Mouse (Mus musculus) olfactory bulb, adult 2 months (tissue): ENCODE measurements around the gene Izumo4. TPM values are rescaled to one million over a fixed set of nuclear protein-coding genes. Genes with fewer than 3 reads are reported as not detected.

ENCODE experiments used
- H3K27ac ChIP-seq: fragments of 200-500 bp; 2 replicates; pipeline ENCODE4 v1.5.1; 2012; ENCODE audit warnings: low read depth, low read length; ENCODE audit not compliant: insufficient read depth
- H3K4me1 ChIP-seq: fragments of 200-500 bp; 2 replicates; pipeline ENCODE4 v1.6.1; 2012; ENCODE audit warnings: low read length; ENCODE audit not compliant: control insufficient read depth, insufficient read depth
- H3K4me3 ChIP-seq: fragments of 200-500 bp; 2 replicates; pipeline ENCODE4 v1.5.1; 2012; ENCODE audit warnings: mild to moderate bottlenecking, low read depth, low read length, moderate library complexity; ENCODE audit not compliant: insufficient read depth
- CTCF ChIP-seq: fragments of 200-500 bp; IDR thresholded peaks from 2 replicates; pipeline ENCODE4 v1.5.1; 2012; ENCODE audit warnings: low read depth, mild to moderate bottlenecking, low read length, moderate library complexity; ENCODE audit not compliant: insufficient read depth
- POLR2A ChIP-seq: fragments of 200-500 bp; IDR thresholded peaks from 2 replicates; pipeline ENCODE4 v1.6.1; 2012; ENCODE audit warnings: mild to moderate bottlenecking, low read depth, low read length, moderate library complexity; ENCODE audit not compliant: insufficient read depth
- WGBS: fragments of 180-500 bp; shearing (Covaris S2); methylation state at CpG from one replicate; pipeline ENCODE4 v1.1.7; 2018; 5-methylcytosine and 5-hydroxymethylcytosine counted together
- polyA plus RNA-seq: library from polyadenylated mRNA; stranded (reverse); fragments of >200 nt; gene quantifications from 2 replicates; pipeline ENCODE4 v1.2.4, GENCODE M21; 2012; ENCODE audit warnings: low replicate concordance; ENCODE audit not compliant: missing spikeins, insufficient read depth, insufficient read length

Izumo4 gene
- polyA plus RNA-seq, 1 experiment: not detected

DNA sequence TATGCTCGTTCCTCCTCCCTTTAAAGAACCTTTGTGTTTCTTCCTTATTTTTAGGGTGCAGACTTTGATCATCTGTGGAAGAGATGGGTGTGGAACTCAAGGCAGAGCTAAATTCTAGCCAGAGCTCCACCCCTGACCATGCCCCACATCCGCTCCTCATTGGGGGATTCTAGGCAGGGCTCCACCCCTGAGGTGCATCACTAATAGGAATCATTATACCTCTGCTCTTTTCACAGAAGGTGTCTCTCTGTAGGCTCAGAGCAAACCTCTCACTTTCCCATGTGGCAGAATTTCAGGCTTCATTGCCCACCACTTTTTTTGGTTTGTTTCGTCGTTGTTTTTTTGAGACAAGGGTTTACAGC lies 43.2 kb upstream of the Izumo4 start:
- Histone ChIP-seq H3K4me3 (no peak overlapping the region), H3K27ac (peak overlapping the region; percentile 19; the same call in 1 of the 2 replicates), H3K4me1 (peaks cover 33% of the 10 kb centered on the region)
- WGBS: 48% methylated on average over 4 of the region's 4 CpGs
- no peak for TF ChIP-seq POLR2A
- no peak for TF ChIP-seq CTCF

DNA sequence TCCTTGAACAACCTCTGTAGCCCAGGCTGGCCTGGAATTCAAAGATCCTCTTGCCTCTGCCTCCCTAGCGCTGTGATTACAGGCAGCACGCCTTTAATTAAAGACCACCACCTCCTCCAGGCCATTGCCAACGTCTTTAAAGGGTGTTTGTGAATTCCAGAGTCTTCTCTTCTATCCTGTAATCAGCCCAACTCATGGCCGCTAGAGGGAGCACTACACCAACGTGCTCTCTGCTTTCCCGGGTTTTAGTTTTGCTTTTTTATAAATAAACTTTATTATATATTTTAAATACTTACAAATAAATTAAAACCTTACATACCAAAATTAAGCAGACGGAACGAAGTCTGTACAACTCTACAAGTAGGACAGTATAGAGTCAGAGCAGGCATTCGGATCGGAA lies 42.8 kb upstream of the Izumo4 start:
- no peak overlapping the region for H3K4me3 ChIP-seq
- 0 out of 2 replicates have a peak overlapping the region, but pooled peaks have one; percentile 19 for H3K27ac ChIP-seq
- TF ChIP-seq CTCF: 0 out of 2 replicates have a peak, but pooled peaks have one; percentile 28
- no peak for TF ChIP-seq POLR2A
- H3K4me1 ChIP-seq: peaks cover 35% of the 10 kb centered on the region
- WGBS: 2% methylated on average over 10 of the region's 10 CpGs

DNA sequence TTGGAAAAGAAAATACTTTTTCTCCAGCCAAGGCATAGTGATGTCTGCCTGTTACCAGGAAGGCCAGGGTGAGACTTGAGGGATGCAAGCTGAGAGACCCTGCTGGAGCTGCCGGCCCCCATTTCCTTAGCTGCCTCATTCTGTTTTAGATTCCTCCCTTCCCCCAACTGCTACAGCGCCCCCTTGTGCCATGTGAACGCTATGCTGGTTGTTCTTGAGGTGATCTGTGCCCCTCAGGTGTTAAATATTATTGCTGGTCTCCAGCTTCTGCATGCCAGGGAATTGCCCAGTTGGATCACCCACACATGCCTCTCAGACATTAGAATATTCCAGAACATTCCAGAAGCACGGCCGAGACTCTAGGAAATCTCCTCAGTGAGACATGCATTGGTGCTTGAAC lies 40.8 kb upstream of the Izumo4 start:
- WGBS: 32% methylated on average over 5 of the region's 5 CpGs
- peaks cover 30% of the 10 kb centered on the region for H3K4me1 ChIP-seq
- TF ChIP-seq CTCF: peak; percentile 46
- no peak for TF ChIP-seq POLR2A
- H3K27ac ChIP-seq: no peak overlapping the region
- no peak overlapping the region for H3K4me3 ChIP-seq

DNA sequence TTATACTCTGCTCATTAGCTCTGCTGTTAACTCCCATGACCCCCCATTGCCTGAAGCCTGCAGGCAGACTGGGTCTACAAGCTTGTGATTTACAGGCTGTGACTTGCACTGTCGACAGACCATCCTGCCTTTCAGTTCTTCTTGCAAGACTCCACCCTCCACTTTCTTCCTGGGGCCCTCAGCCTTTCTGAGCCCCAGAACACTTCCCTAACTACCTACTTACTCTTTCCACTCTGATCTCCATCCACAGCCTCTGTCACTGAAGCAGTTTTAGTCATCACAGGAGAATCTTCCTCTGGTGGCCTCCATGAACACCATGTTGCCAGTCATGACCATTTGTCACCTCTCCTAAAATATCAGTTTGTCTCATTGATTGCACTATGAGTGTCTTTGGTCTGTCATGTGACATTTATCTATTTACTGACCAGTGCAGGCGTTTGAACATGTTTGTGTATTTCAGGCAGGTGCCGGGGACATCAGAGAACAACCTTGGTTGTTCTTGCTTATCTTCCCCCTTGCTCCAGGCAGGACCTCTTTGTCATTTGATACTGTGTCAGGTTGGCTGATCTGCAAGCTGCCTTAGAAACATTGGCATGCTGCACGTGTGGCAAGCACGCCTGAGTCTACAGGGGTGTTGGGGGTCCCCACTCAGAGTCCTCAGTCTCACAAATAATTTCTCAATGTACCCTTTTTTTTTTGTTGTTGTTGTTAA lies 38.3 kb upstream of the Izumo4 start:
- no peak overlapping the region for H3K27ac ChIP-seq
- peaks cover 20% of the 10 kb centered on the region for H3K4me1 ChIP-seq
- 73% methylated on average over 5 of the region's 5 CpGs for WGBS
- H3K4me3 ChIP-seq: no peak overlapping the region
- no peak for TF ChIP-seq POLR2A
- TF ChIP-seq CTCF: no peak

DNA sequence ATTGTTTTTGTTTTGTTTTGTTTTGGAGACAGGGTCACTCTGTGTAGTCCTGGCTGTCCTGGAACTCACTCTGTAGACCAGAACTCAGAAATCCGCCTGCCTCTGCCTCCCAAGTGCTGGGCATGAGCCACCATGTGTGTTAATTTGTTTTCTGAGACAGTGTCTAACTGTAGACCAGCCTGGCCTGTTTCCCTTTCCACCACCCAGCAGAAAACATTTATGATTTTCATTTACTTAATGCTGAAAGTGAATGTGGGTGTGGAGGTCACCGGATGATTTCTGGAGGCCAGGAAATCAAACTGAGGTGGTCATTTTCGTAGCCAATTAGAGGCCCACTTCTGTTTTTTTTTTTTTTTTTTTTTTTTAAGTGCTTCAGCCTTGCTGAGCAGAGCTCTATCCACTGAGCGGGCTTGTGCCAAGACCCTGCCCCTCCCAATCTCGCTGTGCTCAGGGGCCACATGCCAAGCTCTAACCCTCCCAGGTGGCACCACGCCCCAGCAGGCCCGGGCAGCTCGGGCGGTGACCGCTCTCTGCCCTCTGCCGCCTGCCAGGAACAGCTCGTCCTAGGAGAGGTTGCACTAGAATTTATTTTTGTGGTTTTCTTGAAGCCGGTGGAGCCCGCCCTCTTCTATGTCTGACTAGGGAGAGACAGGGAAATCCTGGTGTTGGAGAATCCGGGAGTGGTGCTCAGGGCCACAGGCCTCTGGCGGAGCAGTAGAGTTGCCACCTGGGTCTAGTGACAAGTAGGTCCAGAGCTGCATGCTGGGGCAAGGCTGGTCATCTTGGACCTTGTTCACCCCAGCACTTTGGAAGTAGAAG lies 37.6 kb upstream of the Izumo4 start:
- Histone ChIP-seq H3K4me3 (0 out of 2 replicates have a peak overlapping the region, but pooled peaks have one; percentile 17), H3K4me1 (peaks cover 15% of the 10 kb centered on the region), H3K27ac (peak overlapping the region; percentile 55; the same call in 1 of the 2 replicates)
- TF ChIP-seq POLR2A: no peak
- TF ChIP-seq CTCF: no peak
- 17% methylated on average over 16 of the region's 16 CpGs for WGBS

DNA sequence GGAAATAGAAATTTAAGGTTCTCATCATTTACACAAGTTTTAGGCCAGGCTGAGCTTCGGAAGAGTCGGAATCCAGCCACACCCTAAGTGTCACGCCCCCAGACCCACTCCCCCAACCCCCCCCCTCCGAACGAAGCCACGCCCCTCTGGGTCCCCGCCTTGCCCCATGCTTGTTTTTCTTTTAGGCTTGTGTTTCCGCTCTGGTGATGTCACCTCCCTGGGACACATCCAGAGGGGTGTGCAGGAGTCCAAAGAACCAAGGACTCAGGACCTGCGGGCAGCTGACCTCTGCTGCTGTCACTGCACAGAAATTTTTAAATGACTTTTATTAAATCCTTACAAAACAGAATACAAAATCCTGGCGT lies 37.0 kb upstream of the Izumo4 start:
- Histone ChIP-seq H3K4me3 (no peak overlapping the region), H3K4me1 (peaks cover 18% of the 10 kb centered on the region), H3K27ac (no peak overlapping the region)
- TF ChIP-seq POLR2A: no peak
- no peak for TF ChIP-seq CTCF
- WGBS: 9% methylated on average over 10 of the region's 10 CpGs

DNA sequence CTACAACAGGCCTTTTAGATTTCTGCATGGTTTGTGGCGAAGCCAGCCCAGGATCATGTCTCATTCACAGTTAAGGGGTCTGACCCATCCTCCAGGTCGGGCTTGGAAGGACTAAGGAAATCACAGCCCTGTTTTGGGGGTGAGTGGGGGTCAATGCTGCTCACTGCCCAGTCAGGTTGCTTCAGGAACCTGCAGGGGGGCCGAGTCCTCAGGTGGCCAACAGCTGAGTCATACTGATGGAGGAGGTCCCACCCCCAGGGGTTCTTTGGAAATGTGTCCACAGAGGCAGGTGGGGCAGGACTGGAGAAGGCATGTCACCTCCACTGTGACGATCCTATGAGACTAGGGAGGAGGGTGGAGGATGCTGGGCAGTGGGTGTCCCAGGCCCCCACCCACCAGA lies 36.5 kb upstream of the Izumo4 start:
- no peak for TF ChIP-seq POLR2A
- TF ChIP-seq CTCF: no peak
- no peak overlapping the region for H3K4me3 ChIP-seq
- H3K27ac ChIP-seq: no peak overlapping the region
- WGBS: 61% methylated on average over 4 of the region's 4 CpGs
- H3K4me1 ChIP-seq: peaks cover 22% of the 10 kb centered on the region

DNA sequence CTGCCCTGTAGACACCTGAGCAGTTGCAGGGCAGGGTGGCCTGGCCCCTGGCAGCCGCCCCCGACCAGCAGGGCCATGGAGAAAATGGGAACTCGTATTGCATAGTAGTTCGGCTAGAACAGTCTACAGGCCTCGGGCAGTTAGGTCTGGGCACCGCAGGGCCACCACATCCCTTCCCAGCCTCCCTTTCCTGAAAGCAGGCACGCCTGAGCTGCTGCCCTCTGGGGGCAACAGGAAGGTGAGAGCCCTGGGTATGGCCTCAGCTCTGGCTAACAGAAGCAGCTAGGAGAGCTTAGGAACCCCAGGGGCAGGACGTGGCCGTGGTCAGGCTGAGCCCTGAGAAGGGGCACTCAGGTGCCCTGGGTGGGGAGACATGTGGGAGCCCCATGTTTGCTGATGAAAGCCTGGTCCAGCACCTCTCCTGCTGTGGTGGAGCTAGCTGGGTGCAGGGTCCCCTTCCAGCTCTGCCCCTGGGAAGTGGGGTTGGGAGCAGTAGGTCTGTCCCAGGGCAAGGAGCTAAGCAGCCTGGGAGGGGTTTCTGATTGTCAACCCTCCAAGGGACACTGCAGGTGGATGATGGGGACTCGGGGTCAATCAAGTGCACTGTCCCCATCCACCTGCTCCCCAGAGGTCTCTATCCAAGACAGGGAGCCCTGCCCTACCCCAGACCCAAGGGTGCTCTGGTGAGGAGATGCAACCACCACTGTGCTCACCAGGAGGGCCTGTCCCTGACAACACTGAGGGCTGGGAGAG lies 35.8 kb upstream of the Izumo4 start:
- Histone ChIP-seq H3K4me3 (no peak overlapping the region), H3K4me1 (peaks cover 22% of the 10 kb centered on the region), H3K27ac (no peak overlapping the region)
- WGBS: 68% methylated on average over 10 of the region's 10 CpGs
- no peak for TF ChIP-seq POLR2A
- TF ChIP-seq CTCF: no peak

DNA sequence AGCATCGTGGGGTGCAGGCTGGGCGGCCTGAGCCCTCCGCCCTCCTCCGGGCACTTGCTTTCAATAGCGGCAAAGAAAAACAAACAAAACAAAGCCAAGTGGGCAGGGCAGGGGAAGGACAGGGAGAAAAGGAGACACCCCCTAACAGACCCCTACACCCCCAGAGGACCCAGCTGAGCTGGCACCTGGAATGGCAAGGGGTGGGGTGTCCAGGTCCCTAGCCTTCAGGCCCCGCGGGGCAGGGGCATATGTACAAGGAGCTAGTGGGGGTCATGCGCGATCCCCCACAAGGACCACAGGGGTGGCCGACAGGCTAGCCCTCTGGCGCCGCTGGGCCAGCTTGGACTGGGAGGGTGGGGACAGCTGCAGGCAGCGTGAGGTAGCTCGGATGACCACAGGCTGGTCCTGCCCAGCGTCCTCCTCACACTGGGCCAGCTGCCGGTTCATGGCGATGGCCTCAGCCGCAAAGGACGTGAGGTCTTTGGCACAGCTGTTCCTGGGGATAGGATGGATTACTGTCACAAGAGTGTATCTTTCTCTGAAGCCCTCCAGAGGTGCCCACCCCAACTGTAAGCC lies 35.1 kb upstream of the Izumo4 start:
- Histone ChIP-seq H3K4me1 (peaks cover 24% of the 10 kb centered on the region), H3K4me3 (no peak overlapping the region), H3K27ac (no peak overlapping the region)
- TF ChIP-seq CTCF: no peak
- no peak for TF ChIP-seq POLR2A
- WGBS: 77% methylated on average over 19 of the region's 19 CpGs
